Mouse (Mus musculus): Measurements from ENCODE around the gene Mt1.
A peak's percentile ranks its signal among the peaks of the same experiment; 100 is the strongest.
"Not testable (repeated sequence)": the region's sequence is repeated elsewhere in the genome, so short reads cannot be mapped to it uniquely, and the experiment has no call there.

Mt1 gene

GRCm38 (mm10) chr8:94178857-94179712 lies at the start of gene Mt1:
Mt1 (plus strand) TSS chr8:94179082.
- peak; percentile 91 for DNase-seq

- no peak for DNase-seq
These were observed 49.6 kb upstream of the Mt1 start for GRCm38 (mm10) chr8:94129133-94129789.

GRCm38 (mm10) chr8:94130126-94130525 lies 48.8 kb upstream of the Mt1 start:
- no peak for DNase-seq

GRCm38 (mm10) chr8:94132096-94132495 lies 46.8 kb upstream of the Mt1 start:
- DNase-seq: no peak

GRCm38 (mm10) chr8:94134601-94135000 lies 44.3 kb upstream of the Mt1 start:
- not testable (repeated sequence) for DNase-seq

GRCm38 (mm10) chr8:94135556-94135955 lies 43.3 kb upstream of the Mt1 start:
- DNase-seq: no peak

- DNase-seq: no peak
These were observed 42.7 kb upstream of the Mt1 start for GRCm38 (mm10) chr8:94136192-94136591.

GRCm38 (mm10) chr8:94136933-94137332 lies 41.9 kb upstream of the Mt1 start, which contains the start of gene Mt4:
Mt4 (plus strand) TSS chr8:94137197.
- DNase-seq: no peak

- no peak for DNase-seq
These were observed 38.6 kb upstream of the Mt1 start for GRCm38 (mm10) chr8:94140266-94140795.

GRCm38 (mm10) chr8:94148236-94148635 lies 30.6 kb upstream of the Mt1 start:
- DNase-seq: no peak

- DNase-seq: no peak
These were observed 28.0 kb upstream of the Mt1 start for GRCm38 (mm10) chr8:94150925-94151324.

- peak; percentile 35 for DNase-seq
These were observed 26.2 kb upstream of the Mt1 start, which contains the start of gene Mt3 for GRCm38 (mm10) chr8:94152513-94153300. Mt3 (plus strand) TSS chr8:94152607.

GRCm38 (mm10) chr8:94153451-94153850 lies 25.4 kb upstream of the Mt1 start:
- DNase-seq: no peak

- DNase-seq: no peak
These were observed 24.3 kb upstream of the Mt1 start for GRCm38 (mm10) chr8:94154537-94154936.

GRCm38 (mm10) chr8:94156092-94156491 lies 22.8 kb upstream of the Mt1 start:
- peak; percentile 20 for DNase-seq

- DNase-seq: not testable (repeated sequence)
These were observed 13.1 kb upstream of the Mt1 start for GRCm38 (mm10) chr8:94165772-94166171.

GRCm38 (mm10) chr8:94167244-94167643 lies 11.6 kb upstream of the Mt1 start:
- DNase-seq: peak; percentile 91

GRCm38 (mm10) chr8:94169547-94169946 lies 9.3 kb upstream of the Mt1 start:
- no peak for DNase-seq

GRCm38 (mm10) chr8:94171321-94171755 lies 7.5 kb upstream of the Mt1 start:
- peak; percentile 52 for DNase-seq

- DNase-seq: peak; percentile 76
These were observed 6.6 kb upstream of the Mt1 start, which contains the start of gene Mt2 for GRCm38 (mm10) chr8:94172075-94172808. Mt2 (plus strand) TSS chr8:94172664.

- DNase-seq: no peak
These were observed 5.8 kb upstream of the Mt1 start for GRCm38 (mm10) chr8:94172809-94173732.

All from lung, postnatal 10 days (tissue).